Mouse (Mus musculus) stomach, postnatal 0 days (tissue): ENCODE results near the gene Ccp110. TPM values are rescaled to one million over a fixed set of nuclear protein-coding genes. Genes with fewer than 3 reads are reported as not detected.

Experiments
- ATAC-seq: fragments of 200-750 bp; cut with Nextera tagmentation; 2 replicates; pipeline ENCODE4 v1.8.0; 2017; ENCODE audit not compliant: low FRiP score, low TSS enrichment
- DNase-seq: peaks from one replicate; pipeline ENCODE4 v3.0.0-alpha.2; 2016; ENCODE audit warnings: low spot score
- H3K27ac ChIP-seq: fragments of 300-500 bp; sonication (generic); replicated peaks from 2 replicates; pipeline ENCODE4 v1.5.1; 2014; ENCODE audit warnings: mild to moderate bottlenecking, control low read depth
- H3K27me3 ChIP-seq: fragments of 300-500 bp; sonication (generic); 2 replicates; pipeline ENCODE4 v1.6.1; 2014; ENCODE audit warnings: low read length; ENCODE audit not compliant: control insufficient read depth, insufficient read depth
- H3K36me3 ChIP-seq: fragments of 300-500 bp; sonication (generic); 2 replicates; pipeline ENCODE4 v1.6.1; 2014; ENCODE audit warnings: low read length, mixed read lengths; ENCODE audit not compliant: control insufficient read depth, insufficient read depth
- H3K4me1 ChIP-seq: fragments of 300-500 bp; sonication (generic); replicated peaks from 2 replicates; pipeline ENCODE4 v1.6.1; 2014; ENCODE audit warnings: antibody characterized with exemption; ENCODE audit not compliant: control insufficient read depth, insufficient read depth
- H3K4me2 ChIP-seq: fragments of 300-500 bp; sonication (generic); replicated peaks from 2 replicates; pipeline ENCODE4 v1.6.1; 2014; ENCODE audit warnings: low read depth, mild to moderate bottlenecking, control low read depth, moderate library complexity
- H3K4me3 ChIP-seq: fragments of 300-500 bp; sonication (generic); 2 replicates; pipeline ENCODE4 v1.5.1; 2014; ENCODE audit warnings: low read depth, low read length, control low read depth
- H3K9ac ChIP-seq: fragments of 300-500 bp; sonication (generic); 2 replicates; pipeline ENCODE4 v1.6.1; 2014; ENCODE audit warnings: mild to moderate bottlenecking, low read length, control low read depth, mixed read lengths
- H3K9me3 ChIP-seq: fragments of 300-500 bp; sonication (generic); 2 replicates; pipeline ENCODE4 v1.6.1; 2016; ENCODE audit warnings: low read length; ENCODE audit not compliant: control insufficient read depth
- CTCF ChIP-seq: IDR thresholded peaks from 2 replicates; pipeline ENCODE4 v1.5.1; 2016; ENCODE audit warnings: antibody characterized with exemption, low read depth, mild to moderate bottlenecking, moderate library complexity
- EP300 ChIP-seq: optimal IDR thresholded peaks from 2 replicates; pipeline ENCODE3; 2016; ENCODE audit warnings: antibody characterized with exemption
- WGBS: fragments of 180-500 bp; shearing (Covaris S2); extraction: QIAGEN DNeasy Blood & Tissue Kit; methylation state at CpG from one replicate; pipeline ENCODE4 v1.1.7; 2014; 5-methylcytosine and 5-hydroxymethylcytosine counted together
- polyA plus RNA-seq: library from polyadenylated mRNA; unstranded; fragments of >200 nt; fragmentation: Nextera tagmentation; extraction: Ambion mirVana; gene quantifications from 2 replicates; pipeline ENCODE4 v1.2.1, GENCODE M21; 2015

The Ccp110 gene
- polyA plus RNA-seq, 1 experiment from 2014 or later, result 2.7 TPM

- TF ChIP-seq EP300, result no peak
- no peak for TF ChIP-seq CTCF
- H3K4me2 ChIP-seq, result no peak overlapping the region
- peaks cover 11% of the 10 kb centered on the region for H3K36me3 ChIP-seq
- H3K27me3 ChIP-seq, result no peaks in the 10 kb centered on the region
- 93% methylated on average over 5 of the region's 5 CpGs for WGBS
- ATAC-seq, result no peak
- no peak overlapping the region for H3K27ac ChIP-seq
- H3K9me3 ChIP-seq, result no peaks in the 10 kb centered on the region
- 0 out of 2 replicates have a peak, but pooled peaks cover 2% of the 10 kb centered on the region for H3K4me1 ChIP-seq
- H3K9ac ChIP-seq, result no peak overlapping the region
- DNase-seq, result no peak
- no peak overlapping the region for H3K4me3 ChIP-seq
Measured at GRCm38 (mm10) chr7:118744766-118745165, 32.4 kb downstream of the Ccp110 start.

GRCm38 (mm10) chr7:118747891-118748672, 35.7 kb downstream of the Ccp110 start:
- Histone ChIP-seq H3K9me3 (no peaks in the 10 kb centered on the region), H3K9ac (no peak overlapping the region), H3K27ac (no peak overlapping the region), H3K27me3 (no peaks in the 10 kb centered on the region), H3K4me1 (no peaks in the 10 kb centered on the region), H3K4me2 (no peak overlapping the region), H3K4me3 (no peak overlapping the region), H3K36me3 (peaks cover 22% of the 10 kb centered on the region)
- 89% methylated on average over 12 of the region's 12 CpGs for WGBS
- ATAC-seq, result no peak
- DNase-seq, result no peak
- no peak for TF ChIP-seq CTCF

GRCm38 (mm10) chr7:118749706-118750105, 37.4 kb downstream of the Ccp110 start:
- 77% methylated on average over 8 of the region's 8 CpGs for WGBS
- DNase-seq, result no peak
- Histone ChIP-seq H3K27me3 (no peaks in the 10 kb centered on the region), H3K4me1 (no peaks in the 10 kb centered on the region), H3K27ac (no peak overlapping the region), H3K36me3 (peaks cover 29% of the 10 kb centered on the region), H3K9me3 (no peaks in the 10 kb centered on the region), H3K9ac (no peak overlapping the region), H3K4me2 (no peak overlapping the region), H3K4me3 (no peak overlapping the region)
- ATAC-seq, result no peak
- TF ChIP-seq EP300, result no peak

- 87% methylated on average over 7 of the region's 7 CpGs for WGBS
- no peak for TF ChIP-seq CTCF
- no peak for TF ChIP-seq EP300
- Histone ChIP-seq H3K4me2 (no peak overlapping the region), H3K27me3 (no peaks in the 10 kb centered on the region), H3K4me1 (no peaks in the 10 kb centered on the region), H3K4me3 (no peak overlapping the region), H3K9me3 (no peaks in the 10 kb centered on the region), H3K36me3 (peaks cover 31% of the 10 kb centered on the region), H3K9ac (no peak overlapping the region), H3K27ac (no peak overlapping the region)
- no peak for ATAC-seq
- DNase-seq, result no peak
Measured at GRCm38 (mm10) chr7:118751625-118752024, 39.3 kb downstream of the Ccp110 start.

- peaks cover 23% of the 10 kb centered on the region for H3K36me3 ChIP-seq
- WGBS, result 50% methylated on average over 7 of the region's 7 CpGs
- H3K4me1 ChIP-seq, result no peaks in the 10 kb centered on the region
- no peak for TF ChIP-seq CTCF
- TF ChIP-seq EP300, result no peak
- no peak overlapping the region for H3K4me2 ChIP-seq
- no peak overlapping the region for H3K4me3 ChIP-seq
- H3K9ac ChIP-seq, result no peak overlapping the region
- no peak overlapping the region for H3K27ac ChIP-seq
- ATAC-seq, result no peak
- no peak for DNase-seq
- H3K27me3 ChIP-seq, result no peaks in the 10 kb centered on the region
- H3K9me3 ChIP-seq, result no peaks in the 10 kb centered on the region
Measured at GRCm38 (mm10) chr7:118755756-118756155, 43.4 kb downstream of the Ccp110 start.

GRCm38 (mm10) chr7:118756490-118757265, 44.3 kb downstream of the Ccp110 start:
- Histone ChIP-seq H3K9me3 (no peaks in the 10 kb centered on the region), H3K27me3 (no peaks in the 10 kb centered on the region), H3K9ac (no peak overlapping the region), H3K4me1 (no peaks in the 10 kb centered on the region), H3K36me3 (peaks cover 27% of the 10 kb centered on the region), H3K4me2 (no peak overlapping the region), H3K4me3 (no peak overlapping the region), H3K27ac (no peak overlapping the region)
- ATAC-seq, result no peak
- TF ChIP-seq EP300 (no peak), CTCF (no peak)
- 93% methylated on average over 24 of the region's 24 CpGs for WGBS
- no peak for DNase-seq
